Mouse (Mus musculus) ES-E14 (cell line): ENCODE data around the gene Eif4enif1.

Source experiments
- HCFC1 ChIP-seq: IDR thresholded peaks from 2 replicates; pipeline ENCODE4 v1.6.1; 2012; ENCODE audit warnings: low read length, inconsistent platforms, borderline replicate concordance; ENCODE audit not compliant: insufficient read depth
- MAFK ChIP-seq: IDR thresholded peaks from 2 replicates; pipeline ENCODE4 v1.6.1; 2014; ENCODE audit warnings: mild to moderate bottlenecking, low read depth, low read length, inconsistent platforms; ENCODE audit not compliant: insufficient read depth

DNA sequence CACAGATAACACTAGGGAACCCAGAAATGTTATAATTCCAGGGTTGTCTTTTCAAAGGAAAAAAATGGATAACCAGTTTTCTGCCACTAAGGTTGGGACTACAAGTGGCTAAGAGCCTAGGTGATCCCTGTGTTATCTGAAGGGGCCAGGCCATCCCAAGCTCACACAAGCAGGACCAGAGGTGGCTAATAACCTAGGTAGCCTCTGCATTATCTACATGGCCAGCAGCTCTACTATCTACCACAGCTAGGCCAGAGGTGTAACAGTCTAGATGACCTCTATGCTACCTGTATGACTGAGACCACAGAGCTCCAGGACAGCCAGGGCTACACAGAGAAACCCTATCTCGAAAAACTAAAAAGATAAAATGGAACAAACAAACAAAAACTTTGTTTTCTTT, 57.3 kb downstream of the Eif4enif1 start:
- TF ChIP-seq HCFC1 (no peak), MAFK (no peak)
